Mouse (Mus musculus): Measurements from ENCODE around the gene Pou2f2. TPM values are rescaled to one million over a fixed set of nuclear protein-coding genes. Genes with fewer than 3 reads are reported as not detected.

The Pou2f2 gene
- total and polyA plus RNA-seq, 2 experiments from 2014 or later: 3.9 to 20.2 TPM

DNA sequence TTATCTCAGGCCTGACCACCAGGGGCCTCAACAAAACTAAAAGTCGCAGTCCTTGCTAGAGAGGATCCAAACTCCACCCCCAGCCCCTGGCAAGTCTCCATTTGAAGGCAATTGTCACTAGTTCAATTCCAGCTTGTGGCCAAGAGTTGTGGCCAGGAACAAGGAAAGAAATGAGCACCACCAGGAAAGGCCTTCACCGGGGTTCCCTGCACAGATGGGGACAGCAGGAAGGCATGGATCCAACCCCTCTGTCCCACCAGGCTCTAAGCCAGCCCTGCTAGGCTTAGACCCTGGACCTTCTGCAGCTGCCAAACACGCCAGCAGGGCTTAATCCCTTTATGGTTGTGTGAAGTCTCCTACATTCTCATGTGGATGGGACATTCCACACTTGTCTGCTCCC lies 8.9 kb downstream of the Pou2f2 start:
- ATAC-seq (peak; percentile 58; the same call in 1 of the 2 replicates), DNase-seq (ENCODE audit: low spot score) (peak; percentile 64)
- no peak overlapping the region for H3K4me3 ChIP-seq (ENCODE audit: low read length)
- WGBS: 23% methylated on average over 3 of the region's 3 CpGs
- peak; percentile 18; the same call in 1 of the 2 replicates for TF ChIP-seq CTCF (IDR thresholded peaks at IDR 0.05; ENCODE audit: low read depth)
- H3K27ac ChIP-seq: no peak overlapping the region
- H3K36me3 ChIP-seq (ENCODE audit: insufficient read depth, low read length): no peaks in the 10 kb centered on the region
- no peak overlapping the region for H3K4me2 ChIP-seq (ENCODE audit: low read depth, low read length)
- no peaks in the 10 kb centered on the region for H3K9me3 ChIP-seq (ENCODE audit: low read length)
- H3K9ac ChIP-seq (replicated peaks; ENCODE audit: low read length): no peak overlapping the region
- H3K4me1 ChIP-seq (ENCODE audit: insufficient read depth, low read length): peaks cover 23% of the 10 kb centered on the region; the same call in 1 of the 2 replicates
- no peaks in the 10 kb centered on the region for H3K27me3 ChIP-seq (ENCODE audit: insufficient read depth, low read length)

DNA sequence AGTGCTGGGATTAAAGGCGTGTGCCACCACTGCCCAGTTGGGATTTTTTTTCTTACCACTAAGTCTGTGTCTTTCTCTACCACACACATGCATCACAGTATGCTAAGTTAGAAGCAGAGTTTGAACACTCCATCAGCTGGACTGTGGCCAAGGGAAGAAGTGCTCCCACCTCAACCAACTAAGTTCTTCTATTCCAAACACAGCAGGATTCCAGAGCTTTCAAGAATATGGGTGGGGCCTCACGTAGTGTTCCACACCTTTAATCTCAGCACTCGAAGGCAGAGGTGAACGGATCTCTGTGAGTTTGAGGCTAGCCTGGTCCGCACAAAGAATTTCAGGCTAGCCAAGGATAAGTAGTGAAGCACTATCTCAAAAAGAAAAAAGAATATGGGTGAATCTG lies 13.4 kb downstream of the Pou2f2 start:
- no peaks in the 10 kb centered on the region for H3K36me3 ChIP-seq (ENCODE audit: insufficient read depth, low read length)

DNA sequence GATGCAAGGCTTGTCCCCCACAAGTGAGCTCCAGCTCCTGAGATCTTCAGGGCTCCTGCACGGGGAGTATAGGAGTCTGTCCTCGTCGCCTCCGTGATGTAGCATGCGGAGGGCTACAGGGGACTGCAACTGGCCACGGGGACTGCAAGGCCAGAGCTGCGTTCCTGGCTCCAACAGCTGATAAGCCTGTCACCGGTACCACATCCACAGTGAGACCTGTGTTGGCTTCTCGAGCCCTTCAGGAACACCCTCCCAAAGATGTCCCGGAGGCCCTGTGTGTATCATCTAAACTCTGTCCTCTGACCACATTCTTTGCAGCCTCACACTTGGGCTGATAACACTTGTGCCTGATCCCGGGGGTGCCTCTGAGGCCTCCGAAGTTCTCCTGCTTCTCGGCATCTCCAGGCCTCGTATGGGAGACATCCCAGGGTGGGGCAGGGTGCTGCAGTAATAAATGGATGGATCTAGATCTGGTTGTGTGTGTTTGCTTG lies 23.3 kb downstream of the Pou2f2 start:
- H3K9ac ChIP-seq (replicated peaks; ENCODE audit: low read length): no peak overlapping the region

More for the DNA sequence above, 13.4 kb downstream of the Pou2f2 start:
- ATAC-seq (no peak), DNase-seq (ENCODE audit: low spot score) (no peak)
- 85% methylated on average over 5 of the region's 5 CpGs for WGBS
- Histone ChIP-seq H3K4me2 (ENCODE audit: low read depth, low read length) (no peak overlapping the region), H3K4me1 (ENCODE audit: insufficient read depth, low read length) (0 out of 2 replicates have a peak, but pooled peaks cover 7% of the 10 kb centered on the region), H3K27ac (no peak overlapping the region), H3K9me3 (ENCODE audit: low read length) (no peaks in the 10 kb centered on the region), H3K9ac (replicated peaks; ENCODE audit: low read length) (no peak overlapping the region), H3K4me3 (ENCODE audit: low read length) (no peak overlapping the region), H3K27me3 (ENCODE audit: insufficient read depth, low read length) (no peaks in the 10 kb centered on the region)
- no peak for TF ChIP-seq CTCF (IDR thresholded peaks at IDR 0.05; ENCODE audit: low read depth)

DNA sequence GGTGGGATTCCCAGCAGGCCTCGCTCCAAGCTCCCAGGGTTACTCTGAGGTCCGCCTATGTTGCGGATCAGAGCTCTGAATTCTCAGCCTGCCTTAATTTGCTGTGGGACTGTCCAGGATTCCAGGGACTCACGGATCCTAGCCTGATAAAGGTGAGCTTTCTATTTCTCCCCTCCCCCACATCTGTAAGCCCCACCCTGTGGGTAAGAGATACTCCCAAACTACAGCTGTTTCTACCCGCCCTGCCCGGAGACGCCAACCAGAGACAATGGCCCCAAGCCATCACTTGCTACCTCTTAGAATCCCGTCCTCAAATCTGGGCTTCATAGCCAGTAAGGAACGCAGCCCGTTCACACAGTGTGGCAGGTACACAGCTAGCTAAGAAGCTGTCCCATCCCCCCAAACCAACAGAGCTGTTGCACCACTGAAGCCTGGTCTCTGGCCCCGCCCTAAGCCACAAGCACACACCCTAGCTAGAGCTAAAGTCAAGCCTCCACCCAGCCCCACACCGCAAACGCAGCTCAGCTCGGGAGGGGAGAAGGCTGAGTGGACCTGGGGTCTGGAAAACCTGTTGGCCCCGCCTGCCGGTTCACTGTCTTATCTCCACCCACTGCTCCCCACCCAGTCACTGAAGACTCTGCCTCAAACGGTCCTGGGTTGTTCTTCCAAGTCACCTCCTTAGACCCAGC lies 23.9 kb downstream of the Pou2f2 start:
- ATAC-seq (no peak), DNase-seq (ENCODE audit: low spot score) (no peak)
- H3K27me3 ChIP-seq (ENCODE audit: insufficient read depth, low read length): no peaks in the 10 kb centered on the region
- no peak for TF ChIP-seq CTCF (IDR thresholded peaks at IDR 0.05; ENCODE audit: low read depth)
- H3K9ac ChIP-seq (replicated peaks; ENCODE audit: low read length): no peak overlapping the region
- H3K4me1 ChIP-seq (ENCODE audit: insufficient read depth, low read length): peaks cover 24% of the 10 kb centered on the region
- H3K27ac ChIP-seq: no peak overlapping the region
- H3K9me3 ChIP-seq (ENCODE audit: low read length): no peaks in the 10 kb centered on the region
- no peak overlapping the region for H3K4me2 ChIP-seq (ENCODE audit: low read depth, low read length)
- no peak overlapping the region for H3K4me3 ChIP-seq (ENCODE audit: low read length)
- H3K36me3 ChIP-seq (ENCODE audit: insufficient read depth, low read length): no peaks in the 10 kb centered on the region
- 28% methylated on average over 17 of the region's 17 CpGs for WGBS

More for the DNA sequence above, 23.3 kb downstream of the Pou2f2 start:
- WGBS: 42% methylated on average over 14 of the region's 14 CpGs
- Histone ChIP-seq H3K4me1 (ENCODE audit: insufficient read depth, low read length) (peaks cover 18% of the 10 kb centered on the region), H3K4me3 (ENCODE audit: low read length) (no peak overlapping the region), H3K9me3 (ENCODE audit: low read length) (no peaks in the 10 kb centered on the region), H3K4me2 (ENCODE audit: low read depth, low read length) (no peak overlapping the region), H3K36me3 (ENCODE audit: insufficient read depth, low read length) (no peaks in the 10 kb centered on the region), H3K27ac (no peak overlapping the region), H3K27me3 (ENCODE audit: insufficient read depth, low read length) (no peaks in the 10 kb centered on the region)
- ATAC-seq: no peak
- TF ChIP-seq CTCF (IDR thresholded peaks at IDR 0.05; ENCODE audit: low read depth): no peak
- DNase-seq (ENCODE audit: low spot score): no peak

DNA sequence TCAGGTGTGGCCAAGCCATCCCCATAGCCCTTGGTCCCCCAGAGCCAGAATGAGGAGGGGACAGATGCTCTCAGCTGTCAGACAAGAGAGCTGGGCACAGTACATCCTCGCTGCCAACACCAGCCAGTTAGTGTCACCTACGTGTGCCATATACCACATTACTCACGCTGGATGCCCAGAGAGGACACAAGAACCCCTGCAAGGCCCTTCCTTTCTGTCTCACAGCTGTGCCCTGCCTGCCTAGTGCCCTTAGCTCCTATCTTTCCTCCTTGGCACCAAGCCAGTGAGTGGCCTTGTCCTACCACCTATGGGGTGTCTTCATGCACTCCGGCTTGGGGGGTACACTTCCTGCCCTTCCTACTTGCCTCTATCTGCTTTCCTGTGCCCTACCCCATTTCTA lies 24.9 kb downstream of the Pou2f2 start:
- Histone ChIP-seq H3K36me3 (ENCODE audit: insufficient read depth, low read length) (no peaks in the 10 kb centered on the region), H3K4me1 (ENCODE audit: insufficient read depth, low read length) (peaks cover 27% of the 10 kb centered on the region), H3K4me3 (ENCODE audit: low read length) (no peak overlapping the region), H3K27ac (no peak overlapping the region), H3K9ac (replicated peaks; ENCODE audit: low read length) (no peak overlapping the region), H3K9me3 (ENCODE audit: low read length) (no peaks in the 10 kb centered on the region), H3K27me3 (ENCODE audit: insufficient read depth, low read length) (no peaks in the 10 kb centered on the region), H3K4me2 (ENCODE audit: low read depth, low read length) (no peak overlapping the region)
- no peak for ATAC-seq
- WGBS: 36% methylated on average over 4 of the region's 4 CpGs
- TF ChIP-seq CTCF (IDR thresholded peaks at IDR 0.05; ENCODE audit: low read depth): no peak
- no peak for DNase-seq (ENCODE audit: low spot score)

DNA sequence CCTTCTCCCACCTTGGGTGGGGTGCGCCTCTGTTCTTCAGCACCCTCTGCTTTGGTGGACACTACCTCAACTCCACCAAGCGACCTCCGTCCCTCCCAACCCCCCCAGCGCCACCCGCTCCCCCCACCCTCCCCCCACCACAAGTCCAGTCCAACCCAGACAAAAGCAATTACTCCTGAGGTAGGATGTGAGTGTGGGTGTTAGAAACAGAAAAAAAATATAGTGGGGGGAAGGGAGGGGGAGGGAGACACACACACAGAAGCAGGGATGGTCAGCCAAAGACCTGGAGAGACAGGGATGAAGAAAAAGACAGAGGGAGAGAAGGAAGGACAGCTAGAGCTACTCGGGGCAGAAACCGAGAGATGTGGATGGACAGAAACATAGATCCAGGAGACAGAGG lies 25.7 kb downstream of the Pou2f2 start:
- WGBS: 37% methylated on average over 7 of the region's 7 CpGs
- no peaks in the 10 kb centered on the region for H3K36me3 ChIP-seq (ENCODE audit: insufficient read depth, low read length)

More for the DNA sequence above, 25.7 kb downstream of the Pou2f2 start:
- H3K9ac ChIP-seq (replicated peaks; ENCODE audit: low read length): no peak overlapping the region
- ATAC-seq (no peak), DNase-seq (ENCODE audit: low spot score) (no peak)
- no peaks in the 10 kb centered on the region for H3K27me3 ChIP-seq (ENCODE audit: insufficient read depth, low read length)
- no peak for TF ChIP-seq CTCF (IDR thresholded peaks at IDR 0.05; ENCODE audit: low read depth)
- H3K9me3 ChIP-seq (ENCODE audit: low read length): no peaks in the 10 kb centered on the region
- H3K4me3 ChIP-seq (ENCODE audit: low read length): no peak overlapping the region
- H3K4me2 ChIP-seq (ENCODE audit: low read depth, low read length): no peak overlapping the region
- H3K4me1 ChIP-seq (ENCODE audit: insufficient read depth, low read length): peaks cover 27% of the 10 kb centered on the region
- H3K27ac ChIP-seq: peak overlapping the region; percentile 11; the same call in 1 of the 2 replicates
